Mouse (Mus musculus) testis, adult 2 months (tissue): Measurements from ENCODE around the gene Cachd1. TPM values are rescaled to one million over a fixed set of nuclear protein-coding genes. Genes with fewer than 3 reads are reported as not detected.

ENCODE experiments used
- H3K27ac ChIP-seq: fragments of 200-500 bp; 2 replicates; pipeline ENCODE4 v1.5.1; 2012; ENCODE audit warnings: low read depth, low read length; ENCODE audit not compliant: control insufficient read depth, insufficient read depth
- H3K27me3 ChIP-seq: fragments of 200-500 bp; 2 replicates; pipeline ENCODE4 v1.6.1; 2012; ENCODE audit warnings: mild to moderate bottlenecking, low read length, moderate library complexity; ENCODE audit not compliant: control insufficient read depth, insufficient read depth
- H3K36me3 ChIP-seq: fragments of 200-500 bp; 2 replicates; pipeline ENCODE4 v1.6.1; 2012; ENCODE audit warnings: mild to moderate bottlenecking, low read length; ENCODE audit not compliant: control insufficient read depth, insufficient read depth
- H3K4me1 ChIP-seq: fragments of 200-500 bp; 2 replicates; pipeline ENCODE4 v1.6.1; 2012; ENCODE audit warnings: low read length; ENCODE audit not compliant: control insufficient read depth, insufficient read depth
- H3K4me3 ChIP-seq: fragments of 200-500 bp; 2 replicates; pipeline ENCODE4 v1.5.1; 2012; ENCODE audit warnings: low read depth, mild to moderate bottlenecking, low read length, moderate library complexity, mixed read lengths; ENCODE audit not compliant: control insufficient read depth
- CTCF ChIP-seq: fragments of 200-500 bp; IDR thresholded peaks from 2 replicates; pipeline ENCODE4 v1.5.1; 2012; ENCODE audit warnings: low read depth, mild to moderate bottlenecking, inconsistent platforms, low read length, moderate library complexity; ENCODE audit not compliant: control insufficient read depth, insufficient read depth, insufficient replicate concordance
- POLR2A ChIP-seq: fragments of 200-500 bp; IDR thresholded peaks from 2 replicates; pipeline ENCODE4 v1.6.1; 2012; ENCODE audit warnings: low read depth, mild to moderate bottlenecking, inconsistent platforms, low read length, moderate library complexity; ENCODE audit not compliant: control insufficient read depth
- polyA plus RNA-seq: library from polyadenylated mRNA; depleted of rRNA; stranded (reverse); fragments of >200 nt; gene quantifications from 2 replicates; pipeline ENCODE4 v1.2.3, GENCODE M21; 2012; rRNA removed

Gene Cachd1
- polyA plus RNA-seq, 1 experiment: 10.0 TPM

GRCm38 (mm10) chr4:101076425-101076824, 299.9 kb downstream of the Cachd1 start:
- H3K4me3 ChIP-seq: no peak overlapping the region
- H3K4me1 ChIP-seq: no peaks in the 10 kb centered on the region
- H3K27me3 ChIP-seq: no peaks in the 10 kb centered on the region
- H3K27ac ChIP-seq: no peak overlapping the region
- no peak for TF ChIP-seq POLR2A
- no peak for TF ChIP-seq CTCF
- H3K36me3 ChIP-seq: no peaks in the 10 kb centered on the region

Other genes starting within 250 kb of the Cachd1 start
- not detected in 2 replicates for gene Gm10577, start 244.0 kb downstream of the Cachd1 start, polyA plus RNA-seq